Mouse (Mus musculus) embryonic fibroblast, embryonic 13.5 days (primary cell): ENCODE measurements around the gene Phf21a.

Source experiments
- CTCF ChIP-seq: IDR thresholded peaks from 2 replicates; pipeline ENCODE4 v1.5.1; 2011; ENCODE audit warnings: mild to moderate bottlenecking, control low read depth, low read length, moderate library complexity, borderline replicate concordance; ENCODE audit not compliant: insufficient read depth
- POLR2A ChIP-seq: IDR thresholded peaks from 2 replicates; pipeline ENCODE4 v1.6.1; 2011; ENCODE audit warnings: low read depth, mild to moderate bottlenecking, control low read depth, low read length, moderate library complexity

GRCm38 (mm10) chr2:92278663-92279062 is 185.7 kb downstream of the Phf21a start:
- TF ChIP-seq CTCF (no peak), POLR2A (no peak)
